Mouse (Mus musculus): Measurements from ENCODE around the gene Cfap157.

- TF ChIP-seq CTCF (IDR thresholded peaks at IDR 0.05; ENCODE audit: low read depth, low read length) (no peak), EP300 (IDR thresholded peaks at IDR 0.05; ENCODE audit: insufficient read depth, low read depth, low read length) (no peak), POLR2A (IDR thresholded peaks at IDR 0.05; ENCODE audit: insufficient read depth, low read length) (no peak)
Observed at GRCm38 (mm10) chr2:32816946-32817581, 32.8 kb upstream of the Cfap157 start.

Measured in ES-Bruce4 (cell line).